Mouse (Mus musculus): ENCODE data around the gene Krt33b. TPM values are rescaled to one million over a fixed set of nuclear protein-coding genes. Genes with fewer than 3 reads are reported as not detected.

Gene Krt33b
- polyA plus RNA-seq, 1 experiment from 2014 or later = not detected

Other genes with a start within 250 kb of the Krt33b start
- not detected in 2 replicates for gene Krtap4-8, start 249.2 kb downstream of the Krt33b start, polyA plus RNA-seq (2014; fragmentation: Nextera tagmentation; extraction: Ambion mirVana)
- gene Krtap4-9, start 244.7 kb downstream of the Krt33b start, polyA plus RNA-seq (2014; fragmentation: Nextera tagmentation; extraction: Ambion mirVana) = not detected in 2 replicates
- not detected in 2 replicates for gene Gm11596, start 236.4 kb downstream of the Krt33b start, polyA plus RNA-seq (2014; fragmentation: Nextera tagmentation; extraction: Ambion mirVana)
- gene Gm11569, start 230.9 kb downstream of the Krt33b start, polyA plus RNA-seq (2014; fragmentation: Nextera tagmentation; extraction: Ambion mirVana) = not detected in 2 replicates
- not detected in 2 replicates for gene Gm11554, start 225.4 kb downstream of the Krt33b start, polyA plus RNA-seq (2014; fragmentation: Nextera tagmentation; extraction: Ambion mirVana)
- gene Krtap4-13, start 220.0 kb downstream of the Krt33b start, polyA plus RNA-seq (2014; fragmentation: Nextera tagmentation; extraction: Ambion mirVana) = not detected in 2 replicates
- gene Gm11564, start 214.2 kb downstream of the Krt33b start, polyA plus RNA-seq (2014; fragmentation: Nextera tagmentation; extraction: Ambion mirVana) = not detected in 2 replicates
- not detected in 2 replicates for gene 2300003K06Rik, start 191.8 kb downstream of the Krt33b start, polyA plus RNA-seq (2014; fragmentation: Nextera tagmentation; extraction: Ambion mirVana)
- gene Krtap4-16, start 178.3 kb downstream of the Krt33b start, polyA plus RNA-seq (2014; fragmentation: Nextera tagmentation; extraction: Ambion mirVana) = not detected in 2 replicates
- not detected in 2 replicates for gene Gm11568, start 172.0 kb downstream of the Krt33b start, polyA plus RNA-seq (2014; fragmentation: Nextera tagmentation; extraction: Ambion mirVana)
- not detected in 2 replicates for gene Gm11559, start 165.4 kb downstream of the Krt33b start, polyA plus RNA-seq (2014; fragmentation: Nextera tagmentation; extraction: Ambion mirVana)
- not detected in 2 replicates for gene Krtap9-1, start 156.5 kb downstream of the Krt33b start, polyA plus RNA-seq (2014; fragmentation: Nextera tagmentation; extraction: Ambion mirVana)
- not detected in 2 replicates for gene Gm11567, start 150.7 kb downstream of the Krt33b start, polyA plus RNA-seq (2014; fragmentation: Nextera tagmentation; extraction: Ambion mirVana)
- gene Krtap31-1, start 121.9 kb downstream of the Krt33b start, polyA plus RNA-seq (2014; fragmentation: Nextera tagmentation; extraction: Ambion mirVana) = not detected in 2 replicates
- gene Gm11565, start 115.1 kb downstream of the Krt33b start, polyA plus RNA-seq (2014; fragmentation: Nextera tagmentation; extraction: Ambion mirVana) = not detected in 2 replicates
- gene Krtap31-2, start 93.6 kb downstream of the Krt33b start, polyA plus RNA-seq (2014; fragmentation: Nextera tagmentation; extraction: Ambion mirVana) = not detected in 2 replicates
- gene Krtap9-5, start 81.4 kb downstream of the Krt33b start, polyA plus RNA-seq (2014; fragmentation: Nextera tagmentation; extraction: Ambion mirVana) = not detected in 2 replicates
- not detected in 2 replicates for gene Krtap29-1, start 50.8 kb downstream of the Krt33b start, polyA plus RNA-seq (2014; fragmentation: Nextera tagmentation; extraction: Ambion mirVana)
- gene Krtap16-1, start 43.3 kb downstream of the Krt33b start, polyA plus RNA-seq (2014; fragmentation: Nextera tagmentation; extraction: Ambion mirVana) = not detected in 2 replicates
- not detected in 2 replicates for gene Krtap17-1, start 35.9 kb downstream of the Krt33b start, polyA plus RNA-seq (2014; fragmentation: Nextera tagmentation; extraction: Ambion mirVana)
- gene Krt33a, start 13.7 kb downstream of the Krt33b start, polyA plus RNA-seq (2014; fragmentation: Nextera tagmentation; extraction: Ambion mirVana) = not detected in 2 replicates
- not detected in 2 replicates for gene Krt34, start 11.7 kb upstream of the Krt33b start, polyA plus RNA-seq (2014; fragmentation: Nextera tagmentation; extraction: Ambion mirVana)
- gene Krt31, start 20.7 kb upstream of the Krt33b start, polyA plus RNA-seq (2014; fragmentation: Nextera tagmentation; extraction: Ambion mirVana) = not detected in 2 replicates
- not detected in 2 replicates for gene Krt32, start 58.4 kb upstream of the Krt33b start, polyA plus RNA-seq (2014; fragmentation: Nextera tagmentation; extraction: Ambion mirVana)
- not detected in 2 replicates for gene Krt35, start 66.4 kb upstream of the Krt33b start, polyA plus RNA-seq (2014; fragmentation: Nextera tagmentation; extraction: Ambion mirVana)
- 0.13 TPM in 1 of 2 replicates, not detected in the other for gene Krt36, start 75.8 kb upstream of the Krt33b start, polyA plus RNA-seq (2014; fragmentation: Nextera tagmentation; extraction: Ambion mirVana)
- not detected in 2 replicates for gene Krt13, start 91.7 kb upstream of the Krt33b start, polyA plus RNA-seq (2014; fragmentation: Nextera tagmentation; extraction: Ambion mirVana)
- 8.2 and 8.6 TPM in 2 replicates for gene Krt15, start 106.1 kb upstream of the Krt33b start, polyA plus RNA-seq (2014; fragmentation: Nextera tagmentation; extraction: Ambion mirVana)
- 8.0 and 10.5 TPM in 2 replicates for gene Krt19, start 118.8 kb upstream of the Krt33b start, polyA plus RNA-seq (2014; fragmentation: Nextera tagmentation; extraction: Ambion mirVana)
- gene Krt9, start 163.4 kb upstream of the Krt33b start, polyA plus RNA-seq (2014; fragmentation: Nextera tagmentation; extraction: Ambion mirVana) = not detected in 2 replicates
- 30.7 and 31.2 TPM in 2 replicates for gene Krt14, start 177.7 kb upstream of the Krt33b start, polyA plus RNA-seq (2014; fragmentation: Nextera tagmentation; extraction: Ambion mirVana)
- not detected in 2 replicates for gene Krt16, start 219.0 kb upstream of the Krt33b start, polyA plus RNA-seq (2014; fragmentation: Nextera tagmentation; extraction: Ambion mirVana)
- gene Krt17, start 231.2 kb upstream of the Krt33b start, polyA plus RNA-seq (2014; fragmentation: Nextera tagmentation; extraction: Ambion mirVana) = 1.3 and 1.8 TPM in 2 replicates
- not detected in 2 replicates for gene Krt42, start 240.0 kb upstream of the Krt33b start, polyA plus RNA-seq (2014; fragmentation: Nextera tagmentation; extraction: Ambion mirVana)

All from embryonic facial prominence, embryonic 11.5 days (tissue).